8 mouse cellular contexts compared by ENCODE assay signal in genomic region chr1:180812463-180813408, GRCm38 (mm10). TPM values are rescaled to one million over a fixed set of nuclear protein-coding genes. Genes with fewer than 3 reads are reported as not detected.
DNase-seq lines count a peak whose midpoint lies in the region; ATAC-seq lines count a peak whose summit lies in the region.

No protein-coding gene starts in this region.

- peaks cover 27% of the 10 kb centered on the region for H3K36me3 ChIP-seq in heart, embryonic 15.5 days
- H3K36me3 ChIP-seq in liver, embryonic 11.5 days (ENCODE audit: control insufficient read depth, insufficient read depth, low read length) = peaks cover 24% of the 10 kb centered on the region
- H3K36me3 ChIP-seq in splenic B cell, adult 2 months (ENCODE audit: control insufficient read depth, insufficient read depth, low read length, poor library complexity, severe bottlenecking) = peaks cover 17% of the 10 kb centered on the region

- peak; percentile 68 for DNase-seq in CD4-positive helper T cell, adult 2 months (ENCODE audit: low read depth, low spot score)
- peak; percentile 66 for DNase-seq in brain, adult 2 months (ENCODE audit: low read depth, low spot score)
- peak; percentile 79 for DNase-seq in kidney, postnatal 10 days
- DNase-seq in liver, embryonic 11.5 days (ENCODE audit: low spot score) = peak; percentile 74
- peak; percentile 56 for DNase-seq in splenic B cell, adult 2 months (ENCODE audit: low read depth, low spot score)

- peak; percentile 10; the same call in 1 of the 2 replicates for ATAC-seq in erythroid progenitor cell, adult 5-6 weeks (replicated peaks; ENCODE audit: low FRiP score, poor library complexity, severe bottlenecking)
- peak; percentile 29 for ATAC-seq in heart, embryonic 15.5 days (replicated peaks; ENCODE audit: insufficient number of reproducible peaks, insufficient read depth, low FRiP score, low read depth)
- ATAC-seq in liver, embryonic 11.5 days (replicated peaks; ENCODE audit: low FRiP score) = peak; percentile 41
- ATAC-seq in monocyte, adult 5-6 weeks (replicated peaks; ENCODE audit: insufficient number of reproducible peaks, low FRiP score, low TSS enrichment, poor library complexity, severe bottlenecking) = 0 out of 2 replicates have a peak, but pooled peaks have one; percentile 2

- H3K27me3 ChIP-seq in heart, embryonic 15.5 days = no peaks in the 10 kb centered on the region
- no peaks in the 10 kb centered on the region for H3K27me3 ChIP-seq in liver, embryonic 11.5 days (replicated peaks; ENCODE audit: control insufficient read depth, insufficient read depth, low read length)
- H3K27me3 ChIP-seq in splenic B cell, adult 2 months (ENCODE audit: control insufficient read depth, insufficient read depth, low read length, poor library complexity, severe bottlenecking) = no peaks in the 10 kb centered on the region

- peak overlapping the region; percentile 100 for H3K27ac ChIP-seq in heart, embryonic 15.5 days
- H3K27ac ChIP-seq in liver, embryonic 11.5 days (ENCODE audit: low read depth, low read length) = peak overlapping the region; percentile 99

- H3K4me1 ChIP-seq in heart, embryonic 15.5 days (replicated peaks) = peaks cover 35% of the 10 kb centered on the region
- peaks cover 30% of the 10 kb centered on the region for H3K4me1 ChIP-seq in liver, embryonic 11.5 days (replicated peaks; ENCODE audit: control insufficient read depth, insufficient read depth, low read length)

- H3K9ac ChIP-seq in heart, embryonic 15.5 days = peak overlapping the region; percentile 100
- H3K9ac ChIP-seq in liver, embryonic 11.5 days (ENCODE audit: low read depth, low read length) = peak overlapping the region; percentile 98

- WGBS in heart, embryonic 15.5 days = under 1% methylated on average over 71 of the region's 71 CpGs
- under 1% methylated on average over 71 of the region's 71 CpGs for WGBS in liver, embryonic 11.5 days

- H3K4me2 ChIP-seq in heart, embryonic 15.5 days = peak overlapping the region; percentile 57
- peak overlapping the region; percentile 64 for H3K4me2 ChIP-seq in liver, embryonic 11.5 days

- H3K4me3 ChIP-seq in heart, embryonic 15.5 days = peak overlapping the region; percentile 95
- H3K4me3 ChIP-seq in liver, embryonic 11.5 days (ENCODE audit: low read depth, low read length) = peak overlapping the region; percentile 93

- no peaks in the 10 kb centered on the region for H3K9me3 ChIP-seq in heart, embryonic 15.5 days (replicated peaks)
- H3K9me3 ChIP-seq in liver, embryonic 11.5 days (ENCODE audit: control insufficient read depth, low read length) = no peaks in the 10 kb centered on the region

RNA-seq across cellular contexts. Expression of gene H3f3a, which starts 1.0 kb away (rescaled TPM):
- 2,042 and 2,351 TPM in 2 replicates for total RNA-seq in erythroid progenitor cell, adult 5-6 weeks (2015; ENCODE audit: low replicate concordance)
- total RNA-seq in erythroid progenitor cell, adult 5-6 weeks (2017; ENCODE audit: low replicate concordance) = 2,407 and 2,791 TPM in 2 replicates
- 1,560 and 1,618 TPM in 2 replicates for polyA plus RNA-seq in heart, embryonic 15.5 days (2015; fragmentation: Nextera tagmentation; extraction: Ambion mirVana)
- polyA plus RNA-seq in liver, embryonic 11.5 days (2014; fragmentation: Nextera tagmentation; extraction: Ambion mirVana) = 1,897 and 1,996 TPM in 2 replicates
- total RNA-seq in monocyte, adult 5-6 weeks (2017) = 1,440 to 2,544 TPM (median 2,182 TPM) in 3 replicates

RNA-seq across cellular contexts. Expression of gene Sde2, which starts 38.2 kb away (rescaled TPM):
- total RNA-seq in erythroid progenitor cell, adult 5-6 weeks (2015; ENCODE audit: low replicate concordance) = 21.3 and 23.9 TPM in 2 replicates
- total RNA-seq in erythroid progenitor cell, adult 5-6 weeks (2017; ENCODE audit: low replicate concordance) = 29.9 and 35.2 TPM in 2 replicates
- polyA plus RNA-seq in heart, embryonic 15.5 days (2015; fragmentation: Nextera tagmentation; extraction: Ambion mirVana) = 20.8 and 22.8 TPM in 2 replicates
- polyA plus RNA-seq in liver, embryonic 11.5 days (2014; fragmentation: Nextera tagmentation; extraction: Ambion mirVana) = 49.0 and 49.2 TPM in 2 replicates
- total RNA-seq in monocyte, adult 5-6 weeks (2017) = 45.3 to 50.4 TPM (median 49.6 TPM) in 3 replicates

Comparison
In these comparisons a context has a peak if more than half of its experiments do, and no peak if none do; other contexts are left out.
1. Peak in every context shown above with its lines: DNase-seq, ATAC-seq, H3K4me3 ChIP-seq and H3K27ac ChIP-seq.